Mouse (Mus musculus) testis, adult 2 months (tissue): ENCODE measurements around the gene Lrrc4. TPM values are rescaled to one million over a fixed set of nuclear protein-coding genes. Genes with fewer than 3 reads are reported as not detected.

Experiments used
- H3K27ac ChIP-seq: fragments of 200-500 bp; 2 replicates; pipeline ENCODE4 v1.5.1; 2012; ENCODE audit warnings: low read depth, low read length; ENCODE audit not compliant: control insufficient read depth, insufficient read depth
- H3K27me3 ChIP-seq: fragments of 200-500 bp; 2 replicates; pipeline ENCODE4 v1.6.1; 2012; ENCODE audit warnings: mild to moderate bottlenecking, low read length, moderate library complexity; ENCODE audit not compliant: control insufficient read depth, insufficient read depth
- H3K36me3 ChIP-seq: fragments of 200-500 bp; 2 replicates; pipeline ENCODE4 v1.6.1; 2012; ENCODE audit warnings: mild to moderate bottlenecking, low read length; ENCODE audit not compliant: control insufficient read depth, insufficient read depth
- H3K4me1 ChIP-seq: fragments of 200-500 bp; 2 replicates; pipeline ENCODE4 v1.6.1; 2012; ENCODE audit warnings: low read length; ENCODE audit not compliant: control insufficient read depth, insufficient read depth
- H3K4me3 ChIP-seq: fragments of 200-500 bp; 2 replicates; pipeline ENCODE4 v1.5.1; 2012; ENCODE audit warnings: low read depth, mild to moderate bottlenecking, low read length, moderate library complexity, mixed read lengths; ENCODE audit not compliant: control insufficient read depth
- CTCF ChIP-seq: fragments of 200-500 bp; IDR thresholded peaks from 2 replicates; pipeline ENCODE4 v1.5.1; 2012; ENCODE audit warnings: low read depth, mild to moderate bottlenecking, inconsistent platforms, low read length, moderate library complexity; ENCODE audit not compliant: control insufficient read depth, insufficient read depth, insufficient replicate concordance
- POLR2A ChIP-seq: fragments of 200-500 bp; IDR thresholded peaks from 2 replicates; pipeline ENCODE4 v1.6.1; 2012; ENCODE audit warnings: low read depth, mild to moderate bottlenecking, inconsistent platforms, low read length, moderate library complexity; ENCODE audit not compliant: control insufficient read depth
- polyA plus RNA-seq: library from polyadenylated mRNA; depleted of rRNA; stranded (reverse); fragments of >200 nt; gene quantifications from 2 replicates; pipeline ENCODE4 v1.2.3, GENCODE M21; 2012

Lrrc4 gene
- polyA plus RNA-seq, 1 experiment: 3.0 TPM

DNA sequence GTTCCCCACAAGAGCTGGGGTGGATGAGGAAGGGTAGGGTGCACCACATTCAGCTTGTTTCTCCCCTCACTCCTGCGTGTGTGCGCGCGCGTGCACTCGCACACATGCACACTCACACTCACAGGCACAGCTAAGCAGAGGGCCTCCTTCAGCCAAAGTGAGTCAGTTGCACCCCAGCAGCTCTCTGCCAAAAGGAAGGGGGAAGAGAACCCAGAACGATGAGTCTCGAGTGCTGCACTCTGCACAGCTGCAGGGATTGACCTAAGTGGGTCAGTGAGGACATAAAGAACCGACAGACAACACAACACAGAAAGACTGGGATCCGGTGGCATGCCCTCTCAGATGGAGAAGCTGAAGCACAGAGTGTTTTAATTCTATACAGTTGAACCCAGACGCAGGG lies 42.5 kb upstream of the Lrrc4 start:
- Histone ChIP-seq H3K27ac (no peak overlapping the region), H3K4me1 (no peaks in the 10 kb centered on the region), H3K27me3 (no peaks in the 10 kb centered on the region), H3K4me3 (no peak overlapping the region), H3K36me3 (no peaks in the 10 kb centered on the region)
- no peak for TF ChIP-seq CTCF
- TF ChIP-seq POLR2A: no peak

DNA sequence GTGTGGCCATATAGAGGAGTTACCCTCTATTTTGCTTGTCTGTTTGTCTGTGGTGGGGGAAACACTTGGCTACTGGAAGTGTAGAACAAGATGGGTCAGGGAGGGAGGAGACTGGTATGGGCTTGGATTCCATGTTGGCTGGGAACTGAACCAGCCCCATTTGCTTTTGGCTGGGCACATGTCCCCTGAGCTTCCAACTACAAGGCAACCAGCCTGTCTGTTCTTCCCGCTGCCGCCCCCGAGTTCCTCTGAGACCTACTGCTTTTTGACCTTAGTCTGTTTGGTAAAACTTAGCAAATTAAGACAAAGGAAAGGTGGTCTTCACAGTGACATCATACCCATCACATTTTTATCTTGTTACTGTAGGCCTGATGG lies 40.9 kb upstream of the Lrrc4 start:
- no peak overlapping the region for H3K4me3 ChIP-seq
- no peak overlapping the region for H3K27ac ChIP-seq
- no peaks in the 10 kb centered on the region for H3K4me1 ChIP-seq
- TF ChIP-seq POLR2A: no peak
- TF ChIP-seq CTCF: no peak
- no peaks in the 10 kb centered on the region for H3K36me3 ChIP-seq
- no peaks in the 10 kb centered on the region for H3K27me3 ChIP-seq

DNA sequence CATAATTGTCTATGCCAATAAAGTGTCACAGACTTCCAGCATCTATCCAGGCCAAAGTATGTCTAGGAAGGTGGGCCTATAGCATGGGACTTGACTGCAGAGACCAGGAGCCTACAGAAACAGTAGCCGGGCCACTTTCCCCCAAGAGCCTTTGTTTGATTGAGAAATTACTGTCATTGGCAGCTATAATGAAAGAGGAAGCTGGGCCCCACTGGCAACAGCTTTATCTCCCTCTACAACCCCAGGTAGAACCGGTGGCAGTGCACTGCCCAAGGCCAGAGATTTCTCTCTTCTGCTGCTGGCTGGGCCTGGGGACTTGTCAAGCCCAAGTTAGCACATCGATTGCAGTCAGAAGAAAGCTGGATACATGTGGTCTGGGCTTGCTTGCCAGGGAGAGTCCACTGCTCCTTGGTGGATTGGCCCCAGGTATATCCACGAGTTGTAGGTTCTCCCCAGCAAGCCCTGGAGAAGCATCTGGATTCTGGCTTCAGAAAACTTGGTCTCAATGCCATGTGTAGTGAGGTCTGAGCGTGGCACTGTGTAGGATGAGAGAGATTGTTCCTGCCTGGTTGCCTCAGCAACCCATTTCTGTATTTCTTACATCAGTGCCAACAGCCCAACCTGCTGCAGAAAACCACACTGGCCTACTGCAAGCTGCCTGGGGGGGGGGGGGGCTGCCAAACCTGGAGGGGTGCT lies 40.3 kb upstream of the Lrrc4 start:
- Histone ChIP-seq H3K27me3 (no peaks in the 10 kb centered on the region), H3K4me1 (no peaks in the 10 kb centered on the region), H3K36me3 (no peaks in the 10 kb centered on the region), H3K4me3 (no peak overlapping the region), H3K27ac (no peak overlapping the region)
- TF ChIP-seq POLR2A (no peak), CTCF (no peak)

DNA sequence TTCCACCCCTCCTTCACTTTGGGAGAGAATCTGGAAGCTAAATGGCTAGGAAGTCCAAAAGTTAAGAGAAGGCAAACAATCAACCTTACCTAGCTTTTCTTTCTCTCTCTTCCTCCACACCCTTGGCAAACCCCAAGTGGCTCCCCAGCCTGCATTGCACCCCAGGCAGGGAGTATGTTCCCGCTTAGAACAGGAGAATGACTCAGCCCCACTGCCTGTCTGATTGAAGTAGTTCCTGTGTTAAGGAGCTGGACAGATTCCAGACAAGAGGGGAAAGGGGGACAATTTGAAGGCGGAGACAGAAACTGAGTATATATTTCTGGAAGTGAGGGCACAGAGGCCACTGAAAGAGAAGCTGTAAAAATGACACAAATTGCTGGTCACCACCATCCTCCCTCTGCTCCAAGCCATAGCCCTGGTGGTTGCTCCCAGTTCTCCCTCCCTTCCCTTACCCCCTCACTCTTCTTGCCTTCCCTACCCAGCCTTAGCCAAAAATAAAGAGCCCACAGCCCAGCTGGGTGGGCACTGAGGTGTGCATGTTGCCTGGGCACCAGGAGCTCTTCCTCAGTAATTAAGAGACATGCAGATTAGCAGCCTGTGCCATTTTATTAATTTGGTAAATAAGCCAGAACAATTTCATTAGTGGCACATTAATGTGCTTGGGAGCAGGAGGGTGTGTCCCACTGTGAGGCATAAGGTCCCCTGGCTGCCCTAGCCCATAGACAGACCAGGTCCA lies 36.1 kb upstream of the Lrrc4 start:
- H3K4me3 ChIP-seq: no peak overlapping the region
- no peaks in the 10 kb centered on the region for H3K36me3 ChIP-seq
- H3K27me3 ChIP-seq: no peaks in the 10 kb centered on the region
- TF ChIP-seq POLR2A (no peak), CTCF (no peak)
- H3K27ac ChIP-seq: no peak overlapping the region
- H3K4me1 ChIP-seq: no peaks in the 10 kb centered on the region

DNA sequence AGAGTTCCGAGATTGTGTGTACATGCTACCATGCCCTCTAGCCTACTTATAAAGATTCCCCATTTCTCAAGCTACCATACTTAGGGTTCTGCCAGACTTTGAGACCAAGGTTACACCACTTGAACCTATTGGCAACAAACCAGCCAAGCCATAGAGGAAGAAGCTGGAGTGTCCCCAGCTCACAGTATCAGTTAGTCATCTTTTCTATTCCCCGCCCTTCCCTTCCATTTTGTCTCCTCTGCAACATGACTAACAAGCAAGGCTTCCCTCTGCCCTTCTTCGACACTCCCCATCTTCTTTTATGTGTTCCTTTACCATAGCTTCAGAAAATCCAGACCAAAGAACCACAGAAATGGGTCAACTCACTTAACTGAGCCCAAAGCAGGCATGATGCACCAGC lies 34.7 kb upstream of the Lrrc4 start:
- H3K4me3 ChIP-seq: no peak overlapping the region
- no peaks in the 10 kb centered on the region for H3K4me1 ChIP-seq
- no peak for TF ChIP-seq POLR2A
- no peak for TF ChIP-seq CTCF
- no peaks in the 10 kb centered on the region for H3K27me3 ChIP-seq
- H3K27ac ChIP-seq: no peak overlapping the region
- H3K36me3 ChIP-seq: no peaks in the 10 kb centered on the region

DNA sequence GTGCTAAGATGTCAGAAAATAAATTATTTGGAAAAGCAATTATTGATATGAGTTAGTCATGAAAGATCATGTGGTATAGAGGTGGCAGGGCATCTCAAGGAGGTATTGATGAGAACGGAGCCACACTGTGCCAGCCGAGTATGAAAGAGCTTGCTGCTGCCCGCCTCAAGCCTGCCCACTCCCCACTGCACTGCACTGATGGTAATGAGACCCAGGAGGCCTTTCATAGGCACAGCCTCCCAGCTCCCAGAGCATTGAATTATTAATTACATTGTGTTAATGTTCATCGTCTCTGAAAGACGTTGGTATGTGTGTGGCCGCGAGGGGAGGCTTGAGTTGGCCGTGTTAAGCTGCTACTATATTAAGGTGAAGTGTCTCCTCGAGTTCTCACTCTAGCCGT lies 33.6 kb upstream of the Lrrc4 start:
- Histone ChIP-seq H3K36me3 (no peaks in the 10 kb centered on the region), H3K4me1 (no peaks in the 10 kb centered on the region), H3K27ac (no peak overlapping the region), H3K4me3 (no peak overlapping the region), H3K27me3 (no peaks in the 10 kb centered on the region)
- TF ChIP-seq POLR2A (no peak), CTCF (no peak)

DNA sequence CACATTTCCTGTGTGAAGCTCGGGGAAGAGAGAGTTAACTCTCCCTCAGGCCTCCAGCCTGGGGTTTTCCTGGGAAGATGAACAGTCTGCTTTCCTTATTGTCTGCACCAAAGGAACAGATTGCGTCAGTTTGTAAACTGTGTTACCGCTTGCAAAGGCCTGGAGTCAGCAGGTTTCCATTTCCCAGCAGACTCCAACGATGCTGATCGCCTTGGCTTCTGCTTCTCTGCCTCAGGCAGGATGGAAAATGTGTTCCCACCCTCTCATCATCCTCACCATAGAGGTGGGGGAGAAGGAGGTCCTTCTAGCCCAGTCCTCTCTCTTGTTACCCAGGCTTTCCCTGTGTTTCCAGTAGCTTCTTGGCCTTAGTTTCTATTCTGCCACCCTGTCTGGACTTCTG lies 33.1 kb upstream of the Lrrc4 start:
- H3K4me3 ChIP-seq: no peak overlapping the region
- no peaks in the 10 kb centered on the region for H3K27me3 ChIP-seq
- H3K27ac ChIP-seq: no peak overlapping the region
- no peaks in the 10 kb centered on the region for H3K36me3 ChIP-seq
- TF ChIP-seq POLR2A: no peak
- TF ChIP-seq CTCF: no peak
- H3K4me1 ChIP-seq: no peaks in the 10 kb centered on the region

DNA sequence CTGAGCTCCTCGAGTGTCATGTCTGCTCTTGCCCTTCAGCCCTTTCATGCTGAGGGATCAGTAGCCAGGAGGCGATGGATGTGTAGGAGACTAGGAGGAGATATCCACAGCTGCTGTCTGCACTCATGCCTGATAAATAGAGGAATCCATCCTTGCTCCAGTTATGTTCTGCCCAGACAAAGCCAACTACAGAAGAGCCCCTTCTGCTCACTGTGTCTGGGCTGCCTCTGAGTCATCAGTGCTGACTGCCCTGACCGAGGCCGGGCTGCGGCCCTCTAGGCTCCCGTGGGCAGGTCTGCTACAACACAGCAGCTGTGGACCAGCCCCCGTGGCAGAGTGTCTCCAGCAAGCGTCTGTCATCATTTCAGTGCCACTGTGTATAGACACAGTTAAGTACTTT lies 30.8 kb upstream of the Lrrc4 start:
- no peaks in the 10 kb centered on the region for H3K27me3 ChIP-seq
- no peak overlapping the region for H3K4me3 ChIP-seq
- no peak for TF ChIP-seq CTCF
- no peak for TF ChIP-seq POLR2A
- H3K27ac ChIP-seq: no peak overlapping the region
- H3K36me3 ChIP-seq: no peaks in the 10 kb centered on the region
- no peaks in the 10 kb centered on the region for H3K4me1 ChIP-seq
